Mouse (Mus musculus): Measurements from ENCODE around the gene Rap1gap. TPM values are rescaled to one million over a fixed set of nuclear protein-coding genes. Genes with fewer than 3 reads are reported as not detected.

The Rap1gap gene
- polyA plus RNA-seq, 1 experiment from 2014 or later = 3.9 TPM

DNA sequence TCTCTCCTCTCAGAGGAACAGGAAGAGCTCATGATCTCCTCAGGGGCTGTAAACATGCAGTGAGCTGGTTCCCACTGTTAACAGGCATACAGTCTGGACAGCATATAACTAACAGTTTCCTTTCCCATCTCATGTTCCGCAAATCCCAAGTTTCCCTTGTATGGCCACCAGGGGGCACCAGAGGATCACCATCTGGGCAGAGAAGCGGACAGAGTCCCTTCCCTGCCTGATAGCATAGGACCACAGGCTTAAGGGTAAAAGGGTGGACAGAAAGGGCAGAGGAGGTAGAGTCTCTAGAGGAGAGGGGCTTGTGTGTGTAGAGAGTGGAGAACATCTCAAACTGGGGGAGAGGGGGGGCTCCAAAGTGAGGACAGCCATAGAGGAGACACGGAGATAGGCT is 65.6 kb downstream of the Rap1gap start:
- no peak overlapping the region for H3K4me3 ChIP-seq (ENCODE audit: control insufficient read depth in 1 of 2, insufficient read depth in 1 of 2, low read depth in 1 of 2, low read length in 2 of 2)
- ATAC-seq (ENCODE audit: insufficient number of reproducible peaks, insufficient read depth, low FRiP score, low read depth) = no peak

DNA sequence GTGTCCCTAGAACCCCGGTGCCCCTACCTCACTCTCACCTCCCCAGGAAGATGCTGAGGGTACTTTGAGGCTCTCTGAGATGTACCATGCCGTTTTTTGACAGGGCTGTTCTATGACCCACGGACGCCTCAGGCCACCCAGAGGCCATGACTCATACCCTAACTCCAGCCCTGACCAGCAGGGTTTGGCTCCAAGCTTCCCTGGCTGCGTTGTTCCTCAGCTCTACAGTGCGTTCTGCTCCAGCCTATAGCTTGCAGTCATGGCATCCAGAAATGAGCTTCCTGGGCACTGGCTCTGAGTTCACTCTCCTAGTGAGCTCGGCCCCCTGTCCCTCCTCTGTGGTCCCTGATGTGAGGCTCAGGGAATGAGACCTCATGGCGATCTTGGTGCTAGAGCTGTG is 66.2 kb downstream of the Rap1gap start:
- no peak overlapping the region for H3K27ac ChIP-seq (replicated peaks in 1 of 2; ENCODE audit: control insufficient read depth in 1 of 2, insufficient read depth in 1 of 2, low read depth in 2 of 2, low read length in 2 of 2)
- H3K27me3 ChIP-seq (ENCODE audit: control insufficient read depth, insufficient read depth, low read length) = peaks cover 30% of the 10 kb centered on the region
- WGBS = 69% methylated on average over 8 of the region's 8 CpGs
- H3K36me3 ChIP-seq (ENCODE audit: control insufficient read depth, insufficient read depth, low read length) = no peaks in the 10 kb centered on the region
- no peak overlapping the region for H3K4me3 ChIP-seq (ENCODE audit: control insufficient read depth in 1 of 2, insufficient read depth in 1 of 2, low read depth in 1 of 2, low read length in 2 of 2)
- H3K9ac ChIP-seq (ENCODE audit: low read length) = no peak overlapping the region
- H3K4me1 ChIP-seq (ENCODE audit: control insufficient read depth in 2 of 2, insufficient read depth in 2 of 2, low read length in 2 of 2) = no peaks in the 10 kb centered on the region
- H3K4me2 ChIP-seq (ENCODE audit: low read length) = no peak overlapping the region
- ATAC-seq (ENCODE audit: insufficient number of reproducible peaks, insufficient read depth, low FRiP score, low read depth) = no peak
- H3K9me3 ChIP-seq (ENCODE audit: control insufficient read depth, low read length) = no peaks in the 10 kb centered on the region

More for the DNA sequence above, 65.6 kb downstream of the Rap1gap start:
- no peak overlapping the region for H3K9ac ChIP-seq (ENCODE audit: low read length)
- peaks cover 30% of the 10 kb centered on the region for H3K27me3 ChIP-seq (ENCODE audit: control insufficient read depth, insufficient read depth, low read length)
- H3K4me2 ChIP-seq (ENCODE audit: low read length) = no peak overlapping the region
- H3K27ac ChIP-seq (replicated peaks in 1 of 2; ENCODE audit: control insufficient read depth in 1 of 2, insufficient read depth in 1 of 2, low read depth in 2 of 2, low read length in 2 of 2) = no peak overlapping the region
- no peaks in the 10 kb centered on the region for H3K36me3 ChIP-seq (ENCODE audit: control insufficient read depth, insufficient read depth, low read length)
- H3K4me1 ChIP-seq (ENCODE audit: control insufficient read depth in 2 of 2, insufficient read depth in 2 of 2, low read length in 2 of 2) = no peaks in the 10 kb centered on the region
- 22% methylated on average over 3 of the region's 3 CpGs for WGBS
- no peaks in the 10 kb centered on the region for H3K9me3 ChIP-seq (ENCODE audit: control insufficient read depth, low read length)

DNA sequence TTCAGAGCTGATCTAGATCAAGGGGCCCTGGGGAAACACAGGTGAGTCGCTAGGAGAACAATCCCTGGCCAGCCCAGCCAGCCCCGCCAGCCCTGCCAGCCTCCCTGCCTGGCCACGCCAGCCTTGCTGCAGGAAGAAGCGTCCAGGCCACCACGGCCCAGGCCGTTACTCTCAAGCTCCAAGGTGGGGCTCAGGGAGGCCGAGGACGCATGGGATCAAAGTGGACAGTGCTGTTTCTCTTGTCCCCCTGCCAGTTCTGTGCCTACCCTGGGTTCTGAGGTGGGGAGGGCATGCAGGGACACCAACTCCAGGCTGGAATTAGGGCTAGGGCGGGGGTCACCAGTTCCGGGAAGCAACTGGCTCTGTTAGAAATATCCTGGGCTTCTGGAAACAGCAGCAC is 67.4 kb downstream of the Rap1gap start:
- H3K9me3 ChIP-seq (ENCODE audit: control insufficient read depth, low read length) = no peaks in the 10 kb centered on the region
- H3K4me1 ChIP-seq (ENCODE audit: control insufficient read depth in 2 of 2, insufficient read depth in 2 of 2, low read length in 2 of 2) = no peaks in the 10 kb centered on the region
- WGBS = 66% methylated on average over 10 of the region's 10 CpGs
- no peak overlapping the region for H3K4me3 ChIP-seq (ENCODE audit: control insufficient read depth in 1 of 2, insufficient read depth in 1 of 2, low read depth in 1 of 2, low read length in 2 of 2)
- H3K4me2 ChIP-seq (ENCODE audit: low read length) = no peak overlapping the region
- H3K27me3 ChIP-seq (ENCODE audit: control insufficient read depth, insufficient read depth, low read length) = peaks cover 30% of the 10 kb centered on the region
- no peak for ATAC-seq (ENCODE audit: insufficient number of reproducible peaks, insufficient read depth, low FRiP score, low read depth)
- H3K36me3 ChIP-seq (ENCODE audit: control insufficient read depth, insufficient read depth, low read length) = no peaks in the 10 kb centered on the region
- H3K9ac ChIP-seq (ENCODE audit: low read length) = no peak overlapping the region
- no peak overlapping the region for H3K27ac ChIP-seq (replicated peaks in 1 of 2; ENCODE audit: control insufficient read depth in 1 of 2, insufficient read depth in 1 of 2, low read depth in 2 of 2, low read length in 2 of 2)

DNA sequence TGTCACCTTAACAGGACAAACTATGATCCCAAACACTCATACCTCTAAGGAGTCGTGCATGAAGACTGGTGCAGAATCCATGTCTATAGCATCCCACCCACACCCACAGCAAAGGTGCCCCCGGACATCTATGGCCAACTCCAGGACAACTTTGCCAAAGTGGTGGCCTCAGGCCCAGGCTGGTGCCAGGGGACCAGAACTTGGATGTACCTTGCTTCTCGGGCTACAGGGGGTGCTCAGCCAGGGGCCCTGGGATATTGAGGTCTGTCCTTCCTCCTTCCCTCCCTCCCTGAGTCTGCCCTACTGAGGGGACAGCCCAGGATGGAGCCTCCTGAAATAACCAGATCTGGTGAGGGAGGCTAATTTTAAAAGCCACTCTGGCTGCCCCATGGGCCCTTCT is 67.8 kb downstream of the Rap1gap start:
- peaks cover 30% of the 10 kb centered on the region for H3K27me3 ChIP-seq (ENCODE audit: control insufficient read depth, insufficient read depth, low read length)
- H3K27ac ChIP-seq (replicated peaks in 1 of 2; ENCODE audit: control insufficient read depth in 1 of 2, insufficient read depth in 1 of 2, low read depth in 2 of 2, low read length in 2 of 2) = no peak overlapping the region
- H3K4me3 ChIP-seq (ENCODE audit: control insufficient read depth in 1 of 2, insufficient read depth in 1 of 2, low read depth in 1 of 2, low read length in 2 of 2) = no peak overlapping the region
- H3K9ac ChIP-seq (ENCODE audit: low read length) = no peak overlapping the region
- no peaks in the 10 kb centered on the region for H3K36me3 ChIP-seq (ENCODE audit: control insufficient read depth, insufficient read depth, low read length)
- H3K4me1 ChIP-seq (ENCODE audit: control insufficient read depth in 2 of 2, insufficient read depth in 2 of 2, low read length in 2 of 2) = no peaks in the 10 kb centered on the region
- ATAC-seq (ENCODE audit: insufficient number of reproducible peaks, insufficient read depth, low FRiP score, low read depth) = no peak
- H3K4me2 ChIP-seq (ENCODE audit: low read length) = no peak overlapping the region
- 56% methylated on average over 3 of the region's 3 CpGs for WGBS
- H3K9me3 ChIP-seq (ENCODE audit: control insufficient read depth, low read length) = no peaks in the 10 kb centered on the region

DNA sequence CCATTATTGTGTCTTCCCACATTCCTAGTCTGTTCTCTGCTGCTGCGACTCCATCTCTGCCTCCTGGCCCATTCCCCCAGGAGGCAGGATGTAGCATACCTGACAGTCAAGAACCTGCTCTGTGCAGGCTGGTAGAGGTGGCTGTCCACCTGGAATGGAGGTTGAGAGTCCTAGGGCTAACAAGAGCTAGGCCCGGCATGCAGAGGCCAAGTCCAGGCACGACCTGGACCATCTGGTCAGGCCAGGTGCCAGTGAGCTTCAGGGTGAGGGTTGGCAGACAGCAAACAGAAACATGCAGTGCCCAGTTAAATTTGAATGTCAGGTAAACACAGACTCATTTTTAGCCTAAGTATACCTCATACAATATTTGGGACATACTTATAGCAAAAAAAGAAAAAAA is 68.4 kb downstream of the Rap1gap start:
- Histone ChIP-seq H3K4me3 (ENCODE audit: control insufficient read depth in 1 of 2, insufficient read depth in 1 of 2, low read depth in 1 of 2, low read length in 2 of 2) (no peak overlapping the region), H3K4me2 (ENCODE audit: low read length) (no peak overlapping the region), H3K36me3 (ENCODE audit: control insufficient read depth, insufficient read depth, low read length) (no peaks in the 10 kb centered on the region), H3K9ac (ENCODE audit: low read length) (no peak overlapping the region), H3K27ac (replicated peaks in 1 of 2; ENCODE audit: control insufficient read depth in 1 of 2, insufficient read depth in 1 of 2, low read depth in 2 of 2, low read length in 2 of 2) (no peak overlapping the region), H3K4me1 (ENCODE audit: control insufficient read depth in 2 of 2, insufficient read depth in 2 of 2, low read length in 2 of 2) (no peaks in the 10 kb centered on the region), H3K27me3 (ENCODE audit: control insufficient read depth, insufficient read depth, low read length) (peaks cover 26% of the 10 kb centered on the region), H3K9me3 (ENCODE audit: control insufficient read depth, low read length) (no peaks in the 10 kb centered on the region)
- no peak for ATAC-seq (ENCODE audit: insufficient number of reproducible peaks, insufficient read depth, low FRiP score, low read depth)
- WGBS = 70% methylated on average over 3 of the region's 3 CpGs

DNA sequence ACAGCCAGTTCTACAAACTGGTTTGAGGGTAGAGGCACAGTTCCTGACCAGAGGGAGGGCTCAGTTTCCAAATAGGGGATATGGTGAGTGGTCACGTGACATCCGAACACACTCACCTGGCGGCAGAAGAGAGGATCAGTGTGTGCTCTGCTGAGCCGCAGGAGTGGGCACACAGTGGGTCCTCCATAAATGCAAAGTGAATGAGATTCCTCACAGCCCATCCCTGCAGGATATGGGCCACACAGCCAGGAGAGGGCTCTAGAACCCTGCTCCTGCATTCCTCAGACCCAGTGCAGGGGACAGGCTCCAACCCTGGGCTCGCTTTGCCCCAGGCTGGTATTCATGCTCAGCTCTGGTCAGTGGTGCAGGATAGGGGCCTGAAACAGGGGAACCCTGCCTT is 68.9 kb downstream of the Rap1gap start:
- Histone ChIP-seq H3K27ac (replicated peaks in 1 of 2; ENCODE audit: control insufficient read depth in 1 of 2, insufficient read depth in 1 of 2, low read depth in 2 of 2, low read length in 2 of 2) (no peak overlapping the region), H3K27me3 (ENCODE audit: control insufficient read depth, insufficient read depth, low read length) (peaks cover 21% of the 10 kb centered on the region), H3K9me3 (ENCODE audit: control insufficient read depth, low read length) (no peaks in the 10 kb centered on the region), H3K36me3 (ENCODE audit: control insufficient read depth, insufficient read depth, low read length) (no peaks in the 10 kb centered on the region), H3K9ac (ENCODE audit: low read length) (no peak overlapping the region), H3K4me2 (ENCODE audit: low read length) (no peak overlapping the region), H3K4me3 (ENCODE audit: control insufficient read depth in 1 of 2, insufficient read depth in 1 of 2, low read depth in 1 of 2, low read length in 2 of 2) (no peak overlapping the region), H3K4me1 (ENCODE audit: control insufficient read depth in 2 of 2, insufficient read depth in 2 of 2, low read length in 2 of 2) (no peaks in the 10 kb centered on the region)
- 67% methylated on average over 5 of the region's 5 CpGs for WGBS
- ATAC-seq (ENCODE audit: insufficient number of reproducible peaks, insufficient read depth, low FRiP score, low read depth) = no peak

DNA sequence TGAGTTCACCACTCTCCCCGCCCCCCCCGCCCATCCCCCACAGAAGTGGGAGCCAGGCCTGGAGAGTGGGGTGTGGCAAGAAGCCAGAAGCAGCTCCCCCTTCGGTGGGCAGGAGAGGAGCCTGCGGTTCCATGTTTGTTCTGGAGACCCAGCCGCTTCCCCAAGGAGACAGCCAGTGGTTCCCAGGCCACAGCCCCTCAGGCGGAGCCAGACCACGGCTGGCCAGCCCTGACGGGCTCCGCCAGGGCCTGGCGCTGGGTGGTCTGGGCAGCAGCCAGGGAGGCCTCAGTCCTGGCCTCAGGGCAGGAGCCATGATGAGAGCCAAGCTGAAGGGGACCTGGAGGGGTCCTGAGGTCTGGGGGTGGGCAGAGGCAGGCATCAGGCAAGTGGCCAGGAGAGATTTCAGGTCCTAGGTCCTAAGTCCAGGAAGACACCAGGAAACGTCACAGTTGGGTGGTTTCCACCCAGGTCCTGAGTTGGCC is 71.7 kb downstream of the Rap1gap start:
- no peak for ATAC-seq (ENCODE audit: insufficient number of reproducible peaks, insufficient read depth, low FRiP score, low read depth)
- WGBS = 55% methylated on average over 11 of the region's 11 CpGs
- H3K9me3 ChIP-seq (ENCODE audit: control insufficient read depth, low read length) = no peaks in the 10 kb centered on the region
- H3K9ac ChIP-seq (ENCODE audit: low read length) = no peak overlapping the region
- H3K4me2 ChIP-seq (ENCODE audit: low read length) = no peak overlapping the region
- H3K4me3 ChIP-seq (ENCODE audit: control insufficient read depth in 1 of 2, insufficient read depth in 1 of 2, low read depth in 1 of 2, low read length in 2 of 2) = no peak overlapping the region
- no peaks in the 10 kb centered on the region for H3K27me3 ChIP-seq (ENCODE audit: control insufficient read depth, insufficient read depth, low read length)
- H3K27ac ChIP-seq (replicated peaks in 1 of 2; ENCODE audit: control insufficient read depth in 1 of 2, insufficient read depth in 1 of 2, low read depth in 2 of 2, low read length in 2 of 2) = no peak overlapping the region
- H3K36me3 ChIP-seq (ENCODE audit: control insufficient read depth, insufficient read depth, low read length) = no peaks in the 10 kb centered on the region
- no peaks in the 10 kb centered on the region for H3K4me1 ChIP-seq (ENCODE audit: control insufficient read depth in 2 of 2, insufficient read depth in 2 of 2, low read length in 2 of 2)

DNA sequence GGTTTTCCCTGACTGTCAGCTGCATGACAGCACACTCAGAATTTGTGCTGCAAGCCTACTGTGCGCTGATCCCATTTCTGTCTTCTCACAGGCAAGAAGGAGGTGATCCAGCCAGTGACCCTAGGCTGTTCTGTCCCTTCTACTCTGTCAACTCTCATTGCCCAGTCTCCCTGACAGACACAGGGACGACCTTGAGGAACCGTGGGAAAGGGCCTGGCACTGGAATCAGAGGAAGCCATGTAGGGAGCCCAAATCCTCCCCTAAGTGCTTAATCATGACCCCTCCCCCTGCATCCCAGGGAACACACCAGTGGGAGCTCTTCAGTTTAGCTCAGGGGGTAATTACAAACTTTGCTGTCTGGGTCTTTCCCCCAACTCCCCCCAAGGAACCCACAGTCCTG is 73.2 kb downstream of the Rap1gap start:
- no peaks in the 10 kb centered on the region for H3K4me1 ChIP-seq (ENCODE audit: control insufficient read depth in 2 of 2, insufficient read depth in 2 of 2, low read length in 2 of 2)
- H3K4me3 ChIP-seq (ENCODE audit: control insufficient read depth in 1 of 2, insufficient read depth in 1 of 2, low read depth in 1 of 2, low read length in 2 of 2) = no peak overlapping the region
- no peaks in the 10 kb centered on the region for H3K9me3 ChIP-seq (ENCODE audit: control insufficient read depth, low read length)
- 36% methylated on average over 3 of the region's 3 CpGs for WGBS
- ATAC-seq (ENCODE audit: insufficient number of reproducible peaks, insufficient read depth, low FRiP score, low read depth) = no peak
- H3K36me3 ChIP-seq (ENCODE audit: control insufficient read depth, insufficient read depth, low read length) = no peaks in the 10 kb centered on the region
- no peaks in the 10 kb centered on the region for H3K27me3 ChIP-seq (ENCODE audit: control insufficient read depth, insufficient read depth, low read length)
- H3K9ac ChIP-seq (ENCODE audit: low read length) = no peak overlapping the region
- no peak overlapping the region for H3K4me2 ChIP-seq (ENCODE audit: low read length)
- no peak overlapping the region for H3K27ac ChIP-seq (replicated peaks in 1 of 2; ENCODE audit: control insufficient read depth in 1 of 2, insufficient read depth in 1 of 2, low read depth in 2 of 2, low read length in 2 of 2)

Data from heart, embryonic 14.5 days (tissue).